Mouse (Mus musculus) CH12.LX (cell line): ENCODE results near the gene Prkx.

Experiments used
- CTCF ChIP-seq, 2 experiments: IDR thresholded peaks in 1 of 2; conservative IDR thresholded peaks in 1 of 2; 2 replicates each; pipeline ENCODE4 v1.5.1; 2011 to 2012; ENCODE audit warnings: low read depth in 2 of 2, low read length in 2 of 2, improper control_type of control experiment in 1 of 2, inconsistent platforms in 1 of 2, mild to moderate bottlenecking in 1 of 2, moderate library complexity in 1 of 2
- POLR2AphosphoS2 ChIP-seq: IDR thresholded peaks from 2 replicates; pipeline ENCODE4 v1.6.1; 2011; ENCODE audit warnings: low read depth, low read length, improper control_type of control experiment
- UBTF ChIP-seq: IDR thresholded peaks from 2 replicates; pipeline ENCODE4 v1.6.1; 2012; ENCODE audit warnings: low read depth, mild to moderate bottlenecking, inconsistent platforms, low read length, improper control_type of control experiment, moderate library complexity
- ZC3H11A ChIP-seq: IDR thresholded peaks from 2 replicates; pipeline ENCODE4 v1.6.1; 2012; ENCODE audit warnings: low read depth, mild to moderate bottlenecking, inconsistent platforms, low read length, improper control_type of control experiment

- TF ChIP-seq UBTF (no peak), CTCF (conservative IDR thresholded peaks at IDR 0.05 in 1 of 2, IDR thresholded peaks at IDR 0.05 in 1 of 2; ENCODE audit: low read depth in 2 of 2, low read length in 2 of 2) (no peak), ZC3H11A (no peak), POLR2AphosphoS2 (no peak)
Observed at GRCm38 (mm10) chrX:77802293-77802692, 6.2 kb upstream of the Prkx start.
